Mouse (Mus musculus) olfactory bulb, adult 2 months (tissue): ENCODE results near the gene Zfp64. TPM values are rescaled to one million over a fixed set of nuclear protein-coding genes. Genes with fewer than 3 reads are reported as not detected.

Source experiments
- H3K27ac ChIP-seq: fragments of 200-500 bp; 2 replicates; pipeline ENCODE4 v1.5.1; 2012; ENCODE audit warnings: low read depth, low read length; ENCODE audit not compliant: insufficient read depth
- H3K4me1 ChIP-seq: fragments of 200-500 bp; 2 replicates; pipeline ENCODE4 v1.6.1; 2012; ENCODE audit warnings: low read length; ENCODE audit not compliant: control insufficient read depth, insufficient read depth
- H3K4me3 ChIP-seq: fragments of 200-500 bp; 2 replicates; pipeline ENCODE4 v1.5.1; 2012; ENCODE audit warnings: mild to moderate bottlenecking, low read depth, low read length, moderate library complexity; ENCODE audit not compliant: insufficient read depth
- CTCF ChIP-seq: fragments of 200-500 bp; IDR thresholded peaks from 2 replicates; pipeline ENCODE4 v1.5.1; 2012; ENCODE audit warnings: low read depth, mild to moderate bottlenecking, low read length, moderate library complexity; ENCODE audit not compliant: insufficient read depth
- POLR2A ChIP-seq: fragments of 200-500 bp; IDR thresholded peaks from 2 replicates; pipeline ENCODE4 v1.6.1; 2012; ENCODE audit warnings: mild to moderate bottlenecking, low read depth, low read length, moderate library complexity; ENCODE audit not compliant: insufficient read depth
- WGBS: fragments of 180-500 bp; shearing (Covaris S2); methylation state at CpG from one replicate; pipeline ENCODE4 v1.1.7; 2018; 5-methylcytosine and 5-hydroxymethylcytosine counted together
- polyA plus RNA-seq: library from polyadenylated mRNA; stranded (reverse); fragments of >200 nt; gene quantifications from 2 replicates; pipeline ENCODE4 v1.2.4, GENCODE M21; 2012; ENCODE audit warnings: low replicate concordance; ENCODE audit not compliant: missing spikeins, insufficient read depth, insufficient read length

Gene Zfp64
- polyA plus RNA-seq, 1 experiment, result not detected

DNA sequence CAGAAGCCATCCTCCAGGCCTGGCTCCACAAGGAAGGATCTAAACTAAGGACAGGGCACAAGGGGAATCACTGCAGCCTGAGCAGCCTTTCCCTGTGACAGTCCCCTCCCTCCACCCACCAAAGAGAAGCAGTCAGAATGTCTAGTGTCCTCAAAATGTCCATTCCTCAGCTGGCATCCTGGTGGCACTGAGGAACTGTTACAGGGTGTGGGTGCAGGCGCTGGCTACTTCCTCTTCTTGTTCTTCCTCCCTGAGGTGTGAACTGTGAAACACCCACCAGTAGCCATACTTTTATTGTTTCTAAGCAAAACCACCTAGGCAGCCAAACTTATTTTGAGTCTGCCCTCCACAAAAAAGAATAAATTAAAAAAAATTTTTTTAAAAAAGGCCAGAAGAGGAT, 72.4 kb downstream of the Zfp64 start:
- Histone ChIP-seq H3K4me3 (no peak overlapping the region), H3K27ac (no peak overlapping the region), H3K4me1 (no peaks in the 10 kb centered on the region)
- no peak for TF ChIP-seq CTCF
- TF ChIP-seq POLR2A, result no peak
- 87% methylated on average over 1 of the region's 1 CpGs for WGBS

DNA sequence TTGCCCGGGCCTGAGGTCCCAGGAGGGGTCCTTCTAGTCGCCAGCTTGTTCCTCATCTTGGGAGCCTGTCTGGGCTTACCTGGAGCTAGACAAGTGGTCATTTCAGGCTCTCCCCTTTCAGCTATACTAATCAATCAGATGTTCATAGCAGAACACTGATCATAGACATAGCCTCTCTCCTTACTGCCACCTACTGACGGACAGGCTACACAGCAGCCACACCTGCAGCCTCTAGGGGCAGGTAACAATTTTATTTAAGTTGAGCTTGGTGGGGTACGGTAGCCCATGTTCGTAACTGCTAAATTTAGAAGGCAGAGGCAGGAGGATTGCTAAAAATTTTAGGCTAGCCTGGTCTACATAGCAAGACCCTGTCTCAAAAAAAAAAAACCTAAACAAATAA, 73.5 kb downstream of the Zfp64 start:
- H3K4me1 ChIP-seq, result no peaks in the 10 kb centered on the region
- WGBS, result 61% methylated on average over 5 of the region's 5 CpGs
- no peak for TF ChIP-seq POLR2A
- no peak for TF ChIP-seq CTCF
- no peak overlapping the region for H3K4me3 ChIP-seq
- no peak overlapping the region for H3K27ac ChIP-seq

DNA sequence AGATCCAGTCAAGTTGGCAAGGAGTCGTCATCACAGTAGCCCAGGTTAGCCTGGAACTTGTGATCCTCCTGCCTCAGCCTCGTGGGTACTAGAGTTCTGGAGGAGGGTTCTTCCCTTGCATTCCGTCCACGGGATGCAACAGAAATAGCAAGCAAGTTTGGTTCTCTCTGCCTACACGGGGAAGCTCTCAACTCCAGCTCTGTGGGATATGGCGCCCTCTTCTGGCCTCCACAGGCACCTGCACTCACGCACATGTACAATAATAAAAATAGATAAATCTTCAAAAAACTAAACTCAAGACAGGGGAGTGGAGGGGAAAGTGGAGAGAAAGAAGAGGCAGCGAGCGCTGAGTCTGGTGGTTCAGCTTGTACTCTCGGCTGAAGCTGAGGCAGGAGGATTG, 75.8 kb downstream of the Zfp64 start:
- no peak for TF ChIP-seq POLR2A
- no peak for TF ChIP-seq CTCF
- no peak overlapping the region for H3K27ac ChIP-seq
- H3K4me3 ChIP-seq, result no peak overlapping the region
- H3K4me1 ChIP-seq, result no peaks in the 10 kb centered on the region
- 87% methylated on average over 10 of the region's 10 CpGs for WGBS

DNA sequence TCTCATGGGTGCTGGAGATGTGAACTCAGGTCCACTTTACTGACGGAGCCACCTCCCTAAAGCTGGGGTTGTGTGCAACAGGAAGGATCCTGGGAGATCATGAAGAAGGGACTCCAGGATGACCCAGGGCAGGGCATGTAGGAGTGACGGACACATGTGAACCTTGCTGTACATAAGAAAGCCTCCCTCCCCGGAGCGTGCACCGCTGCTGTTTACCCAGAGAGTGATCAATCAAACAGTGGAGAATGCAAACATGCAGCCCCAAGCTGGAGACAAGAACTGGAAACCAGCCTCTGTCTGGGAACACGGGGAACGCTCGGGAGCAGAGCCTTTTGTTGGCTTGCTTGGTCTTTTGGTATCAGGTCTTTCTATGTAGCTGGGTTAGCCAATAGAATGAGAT, 76.7 kb downstream of the Zfp64 start:
- Histone ChIP-seq H3K4me1 (no peaks in the 10 kb centered on the region), H3K4me3 (no peak overlapping the region), H3K27ac (no peak overlapping the region)
- no peak for TF ChIP-seq POLR2A
- TF ChIP-seq CTCF, result no peak
- WGBS, result 87% methylated on average over 8 of the region's 8 CpGs

DNA sequence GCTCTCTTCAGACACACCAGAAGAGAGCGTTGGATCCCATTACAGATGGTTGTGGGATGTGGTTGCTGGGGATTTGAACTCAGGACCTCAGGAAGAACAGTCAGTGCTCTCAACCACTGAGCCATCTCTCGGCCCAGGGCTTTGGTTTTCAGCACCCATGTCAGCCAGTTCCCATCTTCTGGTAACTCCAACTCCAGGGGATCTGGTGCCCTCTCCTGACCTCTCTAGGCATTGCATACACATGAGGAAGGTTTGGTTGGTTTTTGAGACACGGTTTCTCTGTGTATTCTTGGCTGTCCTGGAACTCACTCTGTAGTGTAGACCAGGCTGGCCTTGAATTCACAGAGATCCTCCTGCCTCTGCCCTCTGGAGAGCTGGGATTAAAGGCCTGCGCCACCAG, 77.2 kb downstream of the Zfp64 start:
- H3K4me1 ChIP-seq, result no peaks in the 10 kb centered on the region
- no peak overlapping the region for H3K4me3 ChIP-seq
- TF ChIP-seq CTCF (no peak), POLR2A (no peak)
- H3K27ac ChIP-seq, result no peak overlapping the region
- 86% methylated on average over 4 of the region's 4 CpGs for WGBS

DNA sequence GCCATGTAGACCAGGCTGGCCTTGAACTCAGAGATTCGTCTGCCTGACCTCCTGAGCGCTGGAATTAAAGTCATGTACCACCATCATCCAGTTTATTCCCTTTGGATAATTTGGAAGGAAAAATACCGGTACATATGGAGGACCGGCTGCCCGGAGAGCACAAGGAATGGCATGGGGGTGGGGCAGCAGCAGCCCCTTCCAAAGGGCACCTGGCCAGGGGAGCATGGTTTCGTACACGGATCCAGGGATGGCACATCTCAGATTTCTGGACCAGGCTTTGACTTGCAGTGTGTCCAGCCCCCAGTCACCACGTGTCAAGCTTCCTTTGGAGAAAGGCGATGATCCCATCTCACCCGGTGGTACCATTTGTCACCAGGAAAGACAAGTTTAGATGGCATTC, 78.8 kb downstream of the Zfp64 start:
- no peak for TF ChIP-seq POLR2A
- TF ChIP-seq CTCF, result no peak
- WGBS, result 95% methylated on average over 10 of the region's 10 CpGs
- Histone ChIP-seq H3K4me1 (no peaks in the 10 kb centered on the region), H3K27ac (no peak overlapping the region), H3K4me3 (no peak overlapping the region)

DNA sequence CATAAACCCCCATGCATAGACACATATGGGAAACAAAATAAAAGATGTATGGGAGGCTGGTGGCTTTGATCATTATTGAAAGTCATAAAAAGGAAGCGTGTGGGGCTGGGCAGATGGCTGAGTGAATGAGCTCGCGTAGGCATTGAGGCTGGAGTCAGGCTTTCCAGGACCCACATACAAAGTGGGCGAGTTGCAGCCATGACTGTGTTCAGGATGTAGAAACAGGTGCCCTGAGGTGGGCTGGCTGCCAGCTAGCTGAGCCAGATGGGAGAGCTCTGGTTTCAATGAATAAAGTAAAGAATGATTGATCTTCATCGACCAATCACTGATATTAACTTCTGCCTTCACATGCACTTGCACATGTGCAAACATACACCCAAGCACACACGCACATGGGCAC, 80.9 kb downstream of the Zfp64 start:
- 95% methylated on average over 6 of the region's 6 CpGs for WGBS
- TF ChIP-seq CTCF, result no peak
- no peak for TF ChIP-seq POLR2A
- Histone ChIP-seq H3K27ac (no peak overlapping the region), H3K4me3 (no peak overlapping the region), H3K4me1 (no peaks in the 10 kb centered on the region)

DNA sequence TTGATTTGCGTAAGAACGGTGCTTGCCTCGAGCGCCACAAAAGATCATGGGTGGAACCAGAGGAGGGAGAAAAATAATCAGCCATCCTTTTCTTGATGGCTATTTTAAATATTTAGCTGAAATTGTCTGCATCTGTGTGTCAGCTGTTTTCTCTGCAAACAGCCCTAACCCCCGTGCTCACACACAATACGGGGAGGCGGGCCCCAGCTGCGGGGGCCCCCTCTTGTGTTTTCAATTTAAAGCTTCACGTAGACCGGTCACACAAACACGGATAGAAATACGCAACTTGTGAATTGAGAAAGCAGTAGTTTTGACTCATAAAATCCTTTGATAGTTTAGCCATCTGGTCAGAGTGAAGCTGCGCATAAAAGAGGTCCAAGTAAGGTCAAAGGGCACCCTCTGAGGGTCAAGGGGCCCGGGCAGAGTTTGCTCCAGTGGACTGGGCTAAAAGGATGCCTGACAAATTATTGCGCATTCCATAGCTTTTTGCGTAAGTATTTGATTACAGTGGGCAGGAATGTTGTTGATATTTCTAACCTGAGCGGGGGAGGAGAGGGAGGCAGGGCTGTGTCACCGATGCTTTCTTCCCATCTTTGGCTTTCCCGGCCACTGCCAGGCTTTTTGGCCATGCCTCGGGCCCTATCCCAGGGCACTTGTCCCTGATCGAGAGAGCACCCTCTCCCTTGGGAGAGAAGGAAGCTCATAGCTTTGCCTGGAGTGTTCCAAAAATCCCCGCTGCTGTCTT, 83.4 kb downstream of the Zfp64 start:
- TF ChIP-seq POLR2A (no peak), CTCF (no peak)
- no peak overlapping the region for H3K27ac ChIP-seq
- H3K4me3 ChIP-seq, result no peak overlapping the region
- 32% methylated on average over 22 of the region's 22 CpGs for WGBS
- H3K4me1 ChIP-seq, result no peaks in the 10 kb centered on the region

DNA sequence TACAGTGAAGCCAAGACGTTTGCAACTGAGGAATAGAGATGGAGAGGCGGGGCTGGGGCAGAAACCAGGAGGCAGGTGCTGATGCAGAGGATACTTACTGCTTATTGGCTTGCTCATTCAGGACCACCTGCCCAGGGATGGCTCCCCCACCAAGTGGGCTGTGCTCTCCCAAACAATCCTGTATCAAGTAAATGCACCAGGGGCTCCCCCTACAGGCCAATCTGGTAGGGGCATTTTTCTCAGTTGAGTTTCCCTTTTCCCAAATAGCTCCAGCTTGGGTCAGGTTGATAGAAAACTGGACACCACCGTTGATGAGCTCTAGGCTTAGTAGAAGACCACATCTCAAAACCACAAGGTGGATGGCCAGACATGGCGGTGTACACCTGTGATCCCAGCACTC, 84.9 kb downstream of the Zfp64 start:
- Histone ChIP-seq H3K4me1 (no peaks in the 10 kb centered on the region), H3K4me3 (no peak overlapping the region), H3K27ac (no peak overlapping the region)
- 66% methylated on average over 4 of the region's 4 CpGs for WGBS
- TF ChIP-seq CTCF, result no peak
- TF ChIP-seq POLR2A, result no peak

DNA sequence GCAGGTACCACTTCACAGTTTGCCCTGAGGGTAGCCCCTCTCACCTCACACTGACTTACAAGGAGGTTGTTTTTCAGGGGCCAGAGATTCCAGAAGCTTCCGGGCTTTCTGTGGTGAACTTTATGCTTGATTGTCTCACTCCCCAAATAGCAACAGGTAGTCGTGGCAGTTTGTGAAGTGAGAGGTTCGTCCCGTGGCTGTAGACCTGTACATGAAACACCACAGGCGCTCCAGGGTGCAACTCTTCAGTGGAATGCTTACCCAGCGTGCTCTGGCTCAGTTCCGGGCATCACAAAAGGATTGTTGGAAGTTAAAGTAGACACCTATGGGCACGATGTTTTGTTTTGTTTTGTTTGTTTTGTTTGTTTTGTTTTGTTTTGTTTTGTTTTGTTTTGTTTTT, 88.4 kb downstream of the Zfp64 start:
- no peaks in the 10 kb centered on the region for H3K4me1 ChIP-seq
- no peak overlapping the region for H3K27ac ChIP-seq
- no peak overlapping the region for H3K4me3 ChIP-seq
- TF ChIP-seq POLR2A (no peak), CTCF (no peak)
- 87% methylated on average over 8 of the region's 8 CpGs for WGBS
